Mouse (Mus musculus) ES-E14 (cell line): Measurements from ENCODE around the gene Stx1a. TPM values are rescaled to one million over a fixed set of nuclear protein-coding genes. Genes with fewer than 3 reads are reported as not detected.

ENCODE experiments used
- DNase-seq: peaks from one replicate; pipeline ENCODE4 v3.0.0-alpha.2; 2013; ENCODE audit warnings: low read depth, low spot score
- H3K27ac ChIP-seq: 2 replicates; pipeline ENCODE4 v1.5.1; 2012; ENCODE audit warnings: low read depth, mild to moderate bottlenecking, low read length, moderate library complexity, mixed read lengths; ENCODE audit not compliant: poor library complexity, insufficient read depth, severe bottlenecking
- H3K36me3 ChIP-seq: 2 replicates; pipeline ENCODE4 v1.6.1; 2012; ENCODE audit warnings: mild to moderate bottlenecking, low read length, moderate library complexity, mixed read lengths; ENCODE audit not compliant: control insufficient read depth, poor library complexity, insufficient read depth, severe bottlenecking
- H3K4me1 ChIP-seq, 2 experiments: fragments of 150-350 bp in 1 of 2; sonication (generic) in 1 of 2; 2 replicates each; pipeline ENCODE4 v1.6.1; 2012; ENCODE audit warnings: low read length in 2 of 2, mild to moderate bottlenecking in 1 of 2, mixed read lengths in 1 of 2; ENCODE audit not compliant: control insufficient read depth in 2 of 2, insufficient read depth in 2 of 2, poor library complexity in 1 of 2
- H3K4me3 ChIP-seq, 2 experiments: fragments of 150-350 bp in 1 of 2; sonication (generic) in 1 of 2; 2 replicates each; pipeline ENCODE4 v1.5.1; 2012; ENCODE audit warnings: low read length in 2 of 2, low read depth in 1 of 2, mild to moderate bottlenecking in 1 of 2, mixed read lengths in 1 of 2; ENCODE audit not compliant: insufficient read depth in 1 of 2, poor library complexity in 1 of 2, severe bottlenecking in 1 of 2
- H3K9ac ChIP-seq: 2 replicates; pipeline ENCODE4 v1.6.1; 2012; ENCODE audit warnings: low read depth, mild to moderate bottlenecking, low read length, mixed read lengths; ENCODE audit not compliant: poor library complexity, insufficient read depth, severe bottlenecking
- H3K9me3 ChIP-seq: fragments of 150-350 bp; sonication (generic); 2 replicates; pipeline ENCODE4 v1.6.1; 2012; ENCODE audit warnings: low read depth, mild to moderate bottlenecking, low read length; ENCODE audit not compliant: control insufficient read depth, insufficient read depth
- CHD2 ChIP-seq: IDR thresholded peaks from 2 replicates; pipeline ENCODE4 v1.6.1; 2014; ENCODE audit warnings: mild to moderate bottlenecking, low read depth, low read length, inconsistent platforms
- HCFC1 ChIP-seq: IDR thresholded peaks from 2 replicates; pipeline ENCODE4 v1.6.1; 2012; ENCODE audit warnings: low read length, inconsistent platforms, borderline replicate concordance; ENCODE audit not compliant: insufficient read depth
- MAFK ChIP-seq: IDR thresholded peaks from 2 replicates; pipeline ENCODE4 v1.6.1; 2014; ENCODE audit warnings: mild to moderate bottlenecking, low read depth, low read length, inconsistent platforms; ENCODE audit not compliant: insufficient read depth
- ZC3H11A ChIP-seq: IDR thresholded peaks from 2 replicates; pipeline ENCODE4 v1.6.1; 2012; ENCODE audit warnings: low read depth, mild to moderate bottlenecking, inconsistent platforms, low read length, borderline replicate concordance
- ZNF384 ChIP-seq: IDR thresholded peaks from 2 replicates; pipeline ENCODE4 v1.6.1; 2012; ENCODE audit warnings: low read depth, low read length, inconsistent platforms
- in situ Hi-C, 2 experiments: fragments of 600-800 bp; cut with MboI; formaldehyde crosslinking; loops; one replicate each; pipeline ENCODE4 v1.15.1; 2025; ENCODE audit warnings: low sequenced_read_pairs in 2 of 2, inconsistent platforms in 1 of 2; ENCODE audit not compliant: unreplicated experiment in 2 of 2
- total RNA-seq: library from RNA; depleted of rRNA; stranded (reverse); fragments of 300-350 nt; gene quantifications from 2 replicates; pipeline ENCODE4 v1.2.3, GENCODE M21; 2012

Stx1a gene
- total RNA-seq, 1 experiment, result 9.5 TPM

- in situ Hi-C loops, result no loop called here
- TF ChIP-seq MAFK, result no peak
- TF ChIP-seq ZNF384, result no peak
- no peak for TF ChIP-seq CHD2
- TF ChIP-seq HCFC1, result no peak
- TF ChIP-seq ZC3H11A, result no peak
- DNase-seq, result no peak
- Histone ChIP-seq H3K4me3 (no peak overlapping the region), H3K9me3 (no peaks in the 10 kb centered on the region), H3K36me3 (no peaks in the 10 kb centered on the region; the same call in 1 of the 2 replicates), H3K4me1 (peaks cover 0 to 8% of the 10 kb centered on the region in 2 experiments; a peak in 2 of 4 replicates), H3K9ac (no peak overlapping the region), H3K27ac (no peak overlapping the region)
These were observed 11.3 kb downstream of the Stx1a start for GRCm38 (mm10) chr5:135034593-135034992.

GRCm38 (mm10) chr5:135035608-135036359 is 12.5 kb downstream of the Stx1a start:
- TF ChIP-seq ZC3H11A, result no peak
- no peak overlapping the region for H3K27ac ChIP-seq
- no peak for DNase-seq
- no peaks in the 10 kb centered on the region for H3K9me3 ChIP-seq
- no peak overlapping the region for H3K4me3 ChIP-seq
- in situ Hi-C loops, result no loop called here
- peaks cover 0 to 17% of the 10 kb centered on the region in 2 experiments; a peak in 2 of 4 replicates for H3K4me1 ChIP-seq
- no peak overlapping the region for H3K9ac ChIP-seq
- no peaks in the 10 kb centered on the region; the same call in 1 of the 2 replicates for H3K36me3 ChIP-seq

GRCm38 (mm10) chr5:135037946-135038345 is 14.7 kb downstream of the Stx1a start:
- Histone ChIP-seq H3K36me3 (no peaks in the 10 kb centered on the region; the same call in 1 of the 2 replicates), H3K4me1 (peaks cover 2 to 22% of the 10 kb centered on the region in 2 experiments; a peak in 2 of 4 replicates), H3K9ac (no peak overlapping the region), H3K27ac (no peak overlapping the region), H3K9me3 (no peaks in the 10 kb centered on the region), H3K4me3 (no peak overlapping the region)
- in situ Hi-C loops, result no loop called here
- TF ChIP-seq ZNF384 (no peak), CHD2 (no peak), MAFK (no peak)
- DNase-seq, result no peak

- H3K9ac ChIP-seq, result no peak overlapping the region
- no peaks in the 10 kb centered on the region for H3K9me3 ChIP-seq
- no peaks in the 10 kb centered on the region; the same call in 1 of the 2 replicates for H3K36me3 ChIP-seq
- in situ Hi-C loops, result no loop called here
- peaks cover 2 to 20% of the 10 kb centered on the region in 2 experiments; a peak in 2 of 4 replicates for H3K4me1 ChIP-seq
- TF ChIP-seq CHD2 (no peak), HCFC1 (no peak), ZC3H11A (no peak), MAFK (no peak), ZNF384 (no peak)
- H3K27ac ChIP-seq, result no peak overlapping the region
- no peak overlapping the region for H3K4me3 ChIP-seq
- no peak for DNase-seq
These were observed 16.3 kb downstream of the Stx1a start for GRCm38 (mm10) chr5:135039541-135039940.

GRCm38 (mm10) chr5:135040059-135040458 is 16.8 kb downstream of the Stx1a start:
- Histone ChIP-seq H3K27ac (no peak overlapping the region), H3K4me1 (peaks cover 2 to 20% of the 10 kb centered on the region in 2 experiments; a peak in 2 of 4 replicates), H3K9ac (no peak overlapping the region), H3K9me3 (no peaks in the 10 kb centered on the region), H3K4me3 (no peak overlapping the region), H3K36me3 (no peaks in the 10 kb centered on the region; the same call in 1 of the 2 replicates)
- in situ Hi-C loops, result no loop called here
- TF ChIP-seq ZC3H11A (no peak), ZNF384 (no peak)
- no peak for DNase-seq
